Mouse (Mus musculus) limb, embryonic 11.5 days (tissue): ENCODE measurements around the gene H2-DMb1. TPM values are rescaled to one million over a fixed set of nuclear protein-coding genes. Genes with fewer than 3 reads are reported as not detected.
A peak's percentile ranks its signal among the peaks of the same experiment; 100 is the strongest.

ENCODE experiments used
- ATAC-seq: fragments of 200-750 bp; cut with Nextera tagmentation; 2 replicates; pipeline ENCODE4 v1.8.0; 2017; ENCODE audit warnings: low read depth; ENCODE audit not compliant: insufficient number of reproducible peaks, low FRiP score, low TSS enrichment
- DNase-seq: peaks from one replicate; pipeline ENCODE4 v3.0.0-alpha.2; 2015; ENCODE audit warnings: low spot score
- H3K27ac ChIP-seq: fragments of 300-500 bp; sonication (generic); replicated peaks from 2 replicates; pipeline ENCODE4 v1.5.1; 2014; ENCODE audit warnings: low read depth, mild to moderate bottlenecking, low read length
- H3K27me3 ChIP-seq: fragments of 300-500 bp; sonication (generic); 2 replicates; pipeline ENCODE4 v1.6.1; 2014; ENCODE audit warnings: mild to moderate bottlenecking, low read length, mixed read lengths; ENCODE audit not compliant: control insufficient read depth, insufficient read depth
- H3K36me3 ChIP-seq: fragments of 300-500 bp; sonication (generic); 2 replicates; pipeline ENCODE4 v1.6.1; 2014; ENCODE audit warnings: mild to moderate bottlenecking, low read length, moderate library complexity, mixed read lengths; ENCODE audit not compliant: control insufficient read depth, insufficient read depth
- H3K4me1 ChIP-seq: fragments of 300-500 bp; sonication (generic); 2 replicates; pipeline ENCODE4 v1.6.1; 2014; ENCODE audit warnings: low read length, mixed read lengths; ENCODE audit not compliant: control insufficient read depth, insufficient read depth
- H3K4me2 ChIP-seq: fragments of 300-500 bp; sonication (generic); 2 replicates; pipeline ENCODE4 v1.6.1; 2014; ENCODE audit warnings: low read depth, mild to moderate bottlenecking, moderate library complexity; ENCODE audit not compliant: severe bottlenecking
- H3K4me3 ChIP-seq: fragments of 300-500 bp; sonication (generic); 2 replicates; pipeline ENCODE4 v1.5.1; 2014; ENCODE audit warnings: low read depth, low read length
- H3K9ac ChIP-seq: fragments of 300-500 bp; sonication (generic); 2 replicates; pipeline ENCODE4 v1.6.1; 2014; ENCODE audit warnings: mild to moderate bottlenecking, low read length
- H3K9me3 ChIP-seq: fragments of 300-500 bp; sonication (generic); 2 replicates; pipeline ENCODE4 v1.6.1; 2016; ENCODE audit warnings: low read length; ENCODE audit not compliant: control insufficient read depth
- WGBS: fragments of 180-500 bp; shearing (Covaris S2); extraction: QIAGEN DNeasy Blood & Tissue Kit; methylation state at CpG from one replicate; pipeline ENCODE4 v1.1.7; 2014; 5-methylcytosine and 5-hydroxymethylcytosine counted together
- polyA plus RNA-seq: library from polyadenylated mRNA; unstranded; fragments of >200 nt; fragmentation: Nextera tagmentation; extraction: Ambion mirVana; gene quantifications from 2 replicates; pipeline ENCODE4 v1.2.1, GENCODE M21; 2014

H2-DMb1 gene
- polyA plus RNA-seq, 1 experiment from 2014 or later = 0.45 TPM

- H3K36me3 ChIP-seq = no peaks in the 10 kb centered on the region
- H3K9ac ChIP-seq = no peak within 1 kb of the TSS
- WGBS = 3% methylated on average over 41 of the region's 41 CpGs
- peak; percentile 51; the same call in 1 of the 2 replicates for ATAC-seq
- DNase-seq = peak; percentile 89
- H3K4me2 ChIP-seq = peak within 1 kb of the TSS; percentile 39
- no peaks in the 10 kb centered on the region for H3K9me3 ChIP-seq
- no peaks in the 10 kb centered on the region for H3K4me1 ChIP-seq
- H3K27ac ChIP-seq = no peak within 1 kb of the TSS
- H3K4me3 ChIP-seq = peak within 1 kb of the TSS; percentile 17
- H3K27me3 ChIP-seq = peaks cover 60% of the 10 kb centered on the region
Observed at GRCm38 (mm10) chr17:34196941-34197894, 44.3 kb downstream of the H2-DMb1 start, which contains the start of gene Psmb8. Gene Psmb8, plus strand, starts transcription at chr17:34197721.

GRCm38 (mm10) chr17:34197904-34198520 is 45.1 kb downstream of the H2-DMb1 start:
- H3K4me2 ChIP-seq = peak overlapping the region; percentile 39
- H3K4me3 ChIP-seq = peak overlapping the region; percentile 17
- H3K9me3 ChIP-seq = no peaks in the 10 kb centered on the region
- ATAC-seq = no peak
- no peaks in the 10 kb centered on the region for H3K36me3 ChIP-seq
- no peaks in the 10 kb centered on the region for H3K4me1 ChIP-seq
- peaks cover 56% of the 10 kb centered on the region for H3K27me3 ChIP-seq
- DNase-seq = no peak
- 2% methylated on average over 32 of the region's 32 CpGs for WGBS
- no peak overlapping the region for H3K27ac ChIP-seq
- no peak overlapping the region for H3K9ac ChIP-seq

GRCm38 (mm10) chr17:34198521-34198912 is 45.6 kb downstream of the H2-DMb1 start:
- Histone ChIP-seq H3K4me3 (peak overlapping the region; percentile 17; the same call in 1 of the 2 replicates), H3K9ac (no peak overlapping the region), H3K27me3 (peaks cover 54% of the 10 kb centered on the region), H3K4me1 (no peaks in the 10 kb centered on the region), H3K9me3 (no peaks in the 10 kb centered on the region), H3K4me2 (peak overlapping the region; percentile 39), H3K36me3 (no peaks in the 10 kb centered on the region), H3K27ac (no peak overlapping the region)
- DNase-seq (no peak), ATAC-seq (no peak)
- WGBS = 7% methylated on average over 11 of the region's 11 CpGs

GRCm38 (mm10) chr17:34199050-34199619 is 46.3 kb downstream of the H2-DMb1 start:
- Histone ChIP-seq H3K9me3 (no peaks in the 10 kb centered on the region), H3K4me2 (no peak overlapping the region), H3K4me1 (no peaks in the 10 kb centered on the region), H3K27ac (no peak overlapping the region), H3K36me3 (no peaks in the 10 kb centered on the region), H3K4me3 (no peak overlapping the region), H3K27me3 (peaks cover 52% of the 10 kb centered on the region), H3K9ac (no peak overlapping the region)
- WGBS = 67% methylated on average over 12 of the region's 12 CpGs
- DNase-seq = no peak
- ATAC-seq = no peak

- Histone ChIP-seq H3K27me3 (peaks cover 48% of the 10 kb centered on the region), H3K4me2 (no peak overlapping the region; the same call in 1 of the 2 replicates), H3K4me3 (no peak overlapping the region), H3K9ac (no peak overlapping the region), H3K27ac (no peak overlapping the region), H3K9me3 (no peaks in the 10 kb centered on the region), H3K36me3 (no peaks in the 10 kb centered on the region), H3K4me1 (no peaks in the 10 kb centered on the region)
- DNase-seq (no peak), ATAC-seq (no peak)
- 85% methylated on average over 10 of the region's 10 CpGs for WGBS
Observed at GRCm38 (mm10) chr17:34200047-34200446, 47.2 kb downstream of the H2-DMb1 start.

GRCm38 (mm10) chr17:34200772-34201505 is 48.1 kb downstream of the H2-DMb1 start:
- ATAC-seq = no peak
- H3K9me3 ChIP-seq = no peaks in the 10 kb centered on the region
- DNase-seq = no peak
- no peak overlapping the region for H3K27ac ChIP-seq
- no peak overlapping the region for H3K4me2 ChIP-seq
- H3K4me3 ChIP-seq = no peak overlapping the region
- H3K4me1 ChIP-seq = no peaks in the 10 kb centered on the region
- no peak overlapping the region for H3K9ac ChIP-seq
- H3K27me3 ChIP-seq = peaks cover 55% of the 10 kb centered on the region
- 87% methylated on average over 16 of the region's 16 CpGs for WGBS
- H3K36me3 ChIP-seq = no peaks in the 10 kb centered on the region

GRCm38 (mm10) chr17:34201506-34202055 is 48.7 kb downstream of the H2-DMb1 start:
- no peak overlapping the region for H3K4me3 ChIP-seq
- no peak for DNase-seq
- H3K9me3 ChIP-seq = no peaks in the 10 kb centered on the region
- H3K27me3 ChIP-seq = peaks cover 52% of the 10 kb centered on the region
- no peaks in the 10 kb centered on the region for H3K36me3 ChIP-seq
- H3K9ac ChIP-seq = no peak overlapping the region
- no peak overlapping the region for H3K4me2 ChIP-seq
- no peak overlapping the region for H3K27ac ChIP-seq
- no peak for ATAC-seq
- 70% methylated on average over 7 of the region's 7 CpGs for WGBS
- H3K4me1 ChIP-seq = no peaks in the 10 kb centered on the region
